Mouse (Mus musculus) hindbrain, embryonic 13.5 days (tissue): ENCODE measurements around the gene Prdm13. TPM values are rescaled to one million over a fixed set of nuclear protein-coding genes. Genes with fewer than 3 reads are reported as not detected.

ENCODE experiments used
- ATAC-seq: fragments of 200-750 bp; cut with Nextera tagmentation; 2 replicates; pipeline ENCODE4 v1.8.0; 2017; ENCODE audit warnings: moderate TSS enrichment; ENCODE audit not compliant: low FRiP score
- H3K27ac ChIP-seq: fragments of 300-500 bp; sonication (generic); 2 replicates; pipeline ENCODE4 v1.5.1; 2015; ENCODE audit warnings: inconsistent platforms, mild to moderate bottlenecking, moderate library complexity
- H3K27me3 ChIP-seq: fragments of 300-500 bp; sonication (generic); 2 replicates; pipeline ENCODE4 v1.6.1; 2015; ENCODE audit warnings: mild to moderate bottlenecking, inconsistent platforms
- H3K36me3 ChIP-seq: fragments of 300-500 bp; sonication (generic); 2 replicates; pipeline ENCODE4 v1.6.1; 2015; ENCODE audit warnings: mild to moderate bottlenecking, inconsistent platforms
- H3K4me1 ChIP-seq: fragments of 300-500 bp; sonication (generic); replicated peaks from 2 replicates; pipeline ENCODE4 v1.6.1; 2015; ENCODE audit warnings: inconsistent platforms
- H3K4me2 ChIP-seq: fragments of 300-500 bp; sonication (generic); 2 replicates; pipeline ENCODE4 v1.6.1; 2015; ENCODE audit warnings: inconsistent platforms, mild to moderate bottlenecking, moderate library complexity
- H3K4me3 ChIP-seq: fragments of 300-500 bp; sonication (generic); 2 replicates; pipeline ENCODE4 v1.5.1; 2015; ENCODE audit warnings: mild to moderate bottlenecking, inconsistent platforms
- H3K9ac ChIP-seq: fragments of 300-500 bp; sonication (generic); 2 replicates; pipeline ENCODE4 v1.6.1; 2015; ENCODE audit warnings: mild to moderate bottlenecking, inconsistent platforms
- H3K9me3 ChIP-seq: fragments of 300-500 bp; sonication (generic); 2 replicates; pipeline ENCODE4 v1.6.1; 2016; ENCODE audit warnings: inconsistent platforms
- WGBS: fragments of 180-500 bp; shearing (Covaris S2); methylation state at CpG from one replicate; pipeline ENCODE4 v1.1.7; 2015; 5-methylcytosine and 5-hydroxymethylcytosine counted together
- polyA plus RNA-seq: library from polyadenylated mRNA; unstranded; fragments of >200 nt; fragmentation: Nextera tagmentation; extraction: Ambion mirVana; gene quantifications from 2 replicates; pipeline ENCODE4 v1.2.1, GENCODE M21; 2015

Prdm13 gene
- polyA plus RNA-seq, 1 experiment from 2014 or later, result 1.7 TPM

DNA sequence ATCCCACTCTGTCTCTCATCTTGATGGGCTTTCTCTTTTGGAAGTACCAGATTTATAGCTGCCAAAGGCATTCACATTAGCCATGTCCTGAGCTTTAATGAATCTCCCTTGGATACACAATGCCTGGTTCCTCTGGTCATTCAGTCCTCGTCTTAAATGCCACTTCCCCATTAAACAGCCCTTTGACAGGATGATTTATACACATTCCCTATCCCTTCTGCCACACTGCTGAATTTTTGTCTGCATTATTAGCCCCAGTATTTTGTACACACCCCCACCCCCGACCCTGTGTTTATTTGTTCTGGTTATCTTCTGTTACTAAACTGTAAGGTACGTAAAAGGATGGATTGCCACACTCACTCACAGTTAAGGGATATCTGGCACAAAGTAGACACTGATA, 27.6 kb downstream of the Prdm13 start:
- 37% methylated on average over 3 of the region's 3 CpGs for WGBS
- Histone ChIP-seq H3K4me1 (no peaks in the 10 kb centered on the region), H3K9me3 (no peaks in the 10 kb centered on the region), H3K4me2 (no peak overlapping the region), H3K4me3 (no peak overlapping the region), H3K27me3 (0 out of 2 replicates have a peak, but pooled peaks cover 4% of the 10 kb centered on the region), H3K27ac (no peak overlapping the region), H3K9ac (no peak overlapping the region), H3K36me3 (no peaks in the 10 kb centered on the region)
- ATAC-seq, result no peak

DNA sequence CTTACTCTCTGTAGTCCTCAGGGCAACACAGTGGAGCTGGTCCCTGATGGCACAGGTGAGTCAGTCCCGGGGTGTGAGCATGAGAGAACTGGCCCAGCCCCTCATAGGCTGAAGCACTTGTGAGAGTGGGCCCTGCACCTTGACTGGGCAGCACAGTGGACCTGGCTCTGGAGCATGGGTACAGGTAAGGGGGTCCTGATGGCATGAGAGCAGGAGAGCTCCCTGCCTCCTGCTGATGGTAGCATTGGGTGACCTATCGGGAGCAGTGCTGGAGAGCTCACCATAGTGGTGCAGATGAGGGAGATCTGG, 56.5 kb downstream of the Prdm13 start:
- no peak overlapping the region for H3K4me2 ChIP-seq
- no peaks in the 10 kb centered on the region for H3K9me3 ChIP-seq
- WGBS, result 85% methylated on average over 2 of the region's 2 CpGs
- H3K27me3 ChIP-seq, result no peaks in the 10 kb centered on the region
- ATAC-seq, result peak; percentile 39; the same call in 1 of the 2 replicates
- H3K9ac ChIP-seq, result no peak overlapping the region
- H3K4me3 ChIP-seq, result no peak overlapping the region
- peaks cover 9% of the 10 kb centered on the region; the same call in 1 of the 2 replicates for H3K4me1 ChIP-seq
- H3K27ac ChIP-seq, result no peak overlapping the region
- no peaks in the 10 kb centered on the region for H3K36me3 ChIP-seq

DNA sequence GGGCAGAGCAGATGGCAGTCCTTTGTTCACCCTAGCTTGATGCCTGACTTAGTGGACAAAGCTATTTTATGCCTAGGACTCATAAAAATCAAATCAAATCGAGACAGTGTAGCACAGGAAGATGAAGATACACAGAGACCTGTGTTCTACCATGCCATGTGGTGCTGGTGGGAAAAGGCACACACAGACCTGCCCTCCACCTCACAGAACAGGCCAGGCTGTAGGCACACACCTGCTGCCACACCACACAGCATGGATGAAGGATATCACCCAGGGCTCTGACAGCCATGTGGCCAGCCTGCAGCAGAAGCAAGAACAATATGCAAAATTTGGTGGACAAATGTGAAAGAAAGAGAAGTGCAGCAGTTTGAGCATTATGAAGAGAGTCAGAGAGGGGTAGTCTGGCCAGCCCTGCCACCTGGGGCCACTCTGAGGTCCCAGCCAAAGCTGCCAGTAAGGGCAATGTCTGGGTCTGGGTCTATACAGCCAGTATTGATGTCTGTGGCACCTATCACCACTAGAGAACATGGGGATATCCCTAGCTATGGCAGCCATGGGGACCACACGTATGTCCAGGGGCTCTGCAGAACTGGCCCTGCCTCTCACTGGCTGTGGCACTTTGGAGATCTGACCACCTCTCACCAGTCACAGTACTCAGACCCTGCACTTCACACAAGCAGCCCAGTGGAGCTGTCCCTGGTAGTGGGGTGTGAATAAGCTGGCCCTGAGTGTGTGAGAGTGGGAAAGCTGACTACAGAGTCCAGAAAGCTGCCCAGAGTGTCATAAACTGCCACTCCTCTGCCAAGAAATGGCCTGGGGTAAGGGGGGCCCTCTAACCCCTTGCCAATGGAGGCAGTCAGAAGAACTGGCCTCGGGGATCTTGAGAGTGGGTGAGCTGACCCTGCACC, 57.1 kb downstream of the Prdm13 start:
- no peak overlapping the region for H3K9ac ChIP-seq
- peak; percentile 69; the same call in 1 of the 2 replicates for ATAC-seq
- H3K9me3 ChIP-seq, result no peaks in the 10 kb centered on the region

More for the DNA sequence above, 57.1 kb downstream of the Prdm13 start:
- no peaks in the 10 kb centered on the region for H3K27me3 ChIP-seq
- 52% methylated on average over 3 of the region's 3 CpGs for WGBS
- H3K36me3 ChIP-seq, result no peaks in the 10 kb centered on the region
- H3K4me3 ChIP-seq, result no peak overlapping the region
- peaks cover 9% of the 10 kb centered on the region; the same call in 1 of the 2 replicates for H3K4me1 ChIP-seq
- H3K27ac ChIP-seq, result no peak overlapping the region
- no peak overlapping the region for H3K4me2 ChIP-seq

Other genes with a start within 250 kb of the Prdm13 start
- 71.0 and 71.8 TPM in 2 replicates for gene Ccnc, start 41.7 kb upstream of the Prdm13 start, polyA plus RNA-seq
- 7.6 and 8.2 TPM in 2 replicates for gene Usp45, start 81.2 kb upstream of the Prdm13 start, polyA plus RNA-seq
- gene Tstd3, start 81.2 kb upstream of the Prdm13 start, polyA plus RNA-seq, result 25.9 and 27.1 TPM in 2 replicates
- gene Pnisr, start 161.6 kb upstream of the Prdm13 start, polyA plus RNA-seq, result 195 and 201 TPM in 2 replicates
- 11.9 and 12.2 TPM in 2 replicates for gene Coq3, start 193.7 kb upstream of the Prdm13 start, polyA plus RNA-seq
- 19.4 and 20.0 TPM in 2 replicates for gene Faxc, start 245.4 kb upstream of the Prdm13 start, polyA plus RNA-seq